Mouse (Mus musculus) liver, embryonic 16.5 days (tissue): ENCODE data around the gene Lrguk. TPM values are rescaled to one million over a fixed set of nuclear protein-coding genes. Genes with fewer than 3 reads are reported as not detected.

Experiments used
- ATAC-seq: fragments of 200-750 bp; cut with Nextera tagmentation; 2 replicates; pipeline ENCODE4 v1.8.0; 2017; ENCODE audit warnings: low read depth, mild to moderate bottlenecking, moderate number of reproducible peaks, moderate library complexity
- H3K27ac ChIP-seq: fragments of 300-500 bp; sonication (generic); 2 replicates; pipeline ENCODE4 v1.5.1; 2014; ENCODE audit warnings: mild to moderate bottlenecking, low read length
- H3K27me3 ChIP-seq: fragments of 300-500 bp; sonication (generic); 2 replicates; pipeline ENCODE4 v1.6.1; 2014; ENCODE audit warnings: low read depth, low read length, mixed read lengths; ENCODE audit not compliant: control insufficient read depth, insufficient read depth
- H3K36me3 ChIP-seq: fragments of 300-500 bp; sonication (generic); 2 replicates; pipeline ENCODE4 v1.6.1; 2014; ENCODE audit warnings: mild to moderate bottlenecking; ENCODE audit not compliant: control insufficient read depth, insufficient read depth
- H3K4me1 ChIP-seq: fragments of 300-500 bp; sonication (generic); 2 replicates; pipeline ENCODE4 v1.6.1; 2014; ENCODE audit warnings: low read depth, low read length, mixed read lengths; ENCODE audit not compliant: control insufficient read depth
- H3K4me2 ChIP-seq: fragments of 300-500 bp; sonication (generic); 2 replicates; pipeline ENCODE4 v1.6.1; 2014; ENCODE audit warnings: low read depth, low read length, mixed read lengths
- H3K4me3 ChIP-seq: fragments of 300-500 bp; sonication (generic); 2 replicates; pipeline ENCODE4 v1.5.1; 2014; ENCODE audit warnings: low read depth, mild to moderate bottlenecking, low read length
- H3K9ac ChIP-seq: fragments of 300-500 bp; sonication (generic); 2 replicates; pipeline ENCODE4 v1.6.1; 2014; ENCODE audit warnings: low read depth, low read length
- H3K9me3 ChIP-seq: fragments of 300-500 bp; sonication (generic); replicated peaks from 2 replicates; pipeline ENCODE4 v1.6.1; 2016; ENCODE audit warnings: low read length; ENCODE audit not compliant: control insufficient read depth
- WGBS: fragments of 180-500 bp; shearing (Covaris S2); extraction: QIAGEN DNeasy Blood & Tissue Kit; methylation state at CpG from one replicate; pipeline ENCODE4 v1.1.7; 2014; ENCODE audit not compliant: insufficient replicate concordance; 5-methylcytosine and 5-hydroxymethylcytosine counted together
- polyA plus RNA-seq: library from polyadenylated mRNA; unstranded; fragments of >200 nt; fragmentation: Nextera tagmentation; extraction: Ambion mirVana; gene quantifications from 2 replicates; pipeline ENCODE4 v1.2.1, GENCODE M21; 2015

The Lrguk gene
- polyA plus RNA-seq, 1 experiment from 2014 or later, result 0.09 TPM

DNA sequence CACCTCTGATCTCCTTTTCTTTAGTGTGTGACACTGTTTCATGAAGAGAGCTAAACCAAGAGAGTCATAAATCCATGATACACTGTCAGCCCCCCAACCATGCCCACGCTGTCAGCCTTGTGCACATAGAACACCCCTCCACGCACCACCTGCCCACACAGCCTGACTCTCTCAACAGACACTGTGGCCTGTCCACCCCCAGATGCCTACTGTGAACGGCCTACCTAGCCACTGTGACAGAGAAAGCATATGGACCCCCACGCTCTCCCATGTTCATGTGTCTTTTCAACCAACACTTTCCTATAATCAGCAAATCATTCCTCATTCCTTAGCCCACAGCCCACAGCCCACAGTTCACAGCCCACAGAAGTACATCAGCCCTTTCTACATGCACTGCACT is 58.5 kb downstream of the Lrguk start:
- no peak for ATAC-seq
- H3K9ac ChIP-seq, result no peak overlapping the region
- no peaks in the 10 kb centered on the region for H3K36me3 ChIP-seq
- no peaks in the 10 kb centered on the region for H3K9me3 ChIP-seq
- no peaks in the 10 kb centered on the region for H3K27me3 ChIP-seq
- H3K4me3 ChIP-seq, result no peak overlapping the region
- no peak overlapping the region for H3K4me2 ChIP-seq
- 61% methylated on average over 4 of the region's 4 CpGs for WGBS
- no peak overlapping the region for H3K27ac ChIP-seq
- H3K4me1 ChIP-seq, result no peaks in the 10 kb centered on the region

DNA sequence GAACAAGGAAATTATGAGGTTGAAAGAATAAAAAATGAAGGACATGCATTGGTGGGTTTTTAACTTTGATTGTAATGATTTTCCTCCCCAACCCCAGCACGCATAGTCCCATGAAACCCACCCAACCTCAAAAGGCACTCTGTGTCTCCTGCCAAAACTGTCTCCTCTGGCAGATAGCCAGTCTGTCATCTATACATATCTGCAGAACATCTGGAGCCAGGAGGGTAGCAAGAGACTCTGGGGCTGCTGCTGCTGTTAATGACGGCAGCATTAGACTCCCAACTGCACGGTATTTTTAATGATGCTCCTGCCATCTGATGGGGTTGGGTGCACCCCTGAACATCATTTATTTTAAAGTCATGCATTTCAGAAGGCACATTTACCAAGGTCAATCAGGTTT is 59.7 kb downstream of the Lrguk start:
- no peaks in the 10 kb centered on the region for H3K27me3 ChIP-seq
- no peaks in the 10 kb centered on the region for H3K9me3 ChIP-seq
- no peak for ATAC-seq
- H3K27ac ChIP-seq, result no peak overlapping the region
- H3K4me1 ChIP-seq, result no peaks in the 10 kb centered on the region
- no peaks in the 10 kb centered on the region for H3K36me3 ChIP-seq
- no peak overlapping the region for H3K4me2 ChIP-seq
- no peak overlapping the region for H3K9ac ChIP-seq
- H3K4me3 ChIP-seq, result no peak overlapping the region
- 63% methylated on average over 3 of the region's 3 CpGs for WGBS

DNA sequence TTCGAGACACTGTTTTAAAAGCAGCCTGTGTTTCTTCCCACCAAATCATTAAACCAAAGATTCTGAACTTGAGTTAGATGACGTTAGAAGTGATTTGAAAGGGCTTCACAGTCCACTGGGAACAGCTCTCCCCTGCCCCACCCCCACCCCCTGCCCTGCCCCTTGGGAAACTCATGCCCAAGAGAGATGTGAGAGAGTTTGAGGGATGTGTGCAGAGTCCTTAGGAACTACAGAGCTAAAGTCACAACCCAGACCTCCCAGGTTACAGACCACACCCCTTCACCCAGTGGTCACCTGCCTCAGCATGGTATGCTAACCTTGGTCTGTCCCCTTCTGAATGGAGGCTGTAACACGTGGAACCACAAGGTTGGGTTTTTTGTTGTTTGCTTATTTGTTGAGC is 62.3 kb downstream of the Lrguk start:
- ATAC-seq, result no peak

DNA sequence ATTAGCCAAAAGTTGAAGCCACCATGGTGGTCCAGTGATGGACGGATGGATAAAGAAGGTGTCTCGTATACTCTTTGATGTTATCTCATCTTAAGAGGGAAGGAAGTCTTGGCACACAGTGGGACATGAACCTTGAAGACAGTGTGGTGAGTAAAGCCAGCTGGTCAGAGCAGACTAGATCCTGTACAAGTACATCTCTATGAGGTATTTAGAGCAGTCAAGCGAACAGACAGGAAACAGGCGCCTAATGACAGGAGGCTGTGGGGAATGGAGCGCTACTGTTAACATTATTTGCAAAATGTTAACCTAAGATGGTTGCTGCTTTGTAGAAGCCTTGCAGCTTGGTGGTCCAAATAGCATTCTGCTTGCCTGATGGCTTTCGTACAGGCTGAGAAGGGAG is 67.0 kb downstream of the Lrguk start:
- H3K36me3 ChIP-seq, result no peaks in the 10 kb centered on the region
- WGBS, result 57% methylated on average over 6 of the region's 6 CpGs
- H3K4me3 ChIP-seq, result no peak overlapping the region
- no peak overlapping the region for H3K9ac ChIP-seq
- no peaks in the 10 kb centered on the region for H3K4me1 ChIP-seq
- no peak for ATAC-seq
- no peak overlapping the region for H3K27ac ChIP-seq
- no peaks in the 10 kb centered on the region for H3K9me3 ChIP-seq
- no peak overlapping the region for H3K4me2 ChIP-seq
- no peaks in the 10 kb centered on the region for H3K27me3 ChIP-seq

More for the DNA sequence above, 62.3 kb downstream of the Lrguk start:
- Histone ChIP-seq H3K4me3 (no peak overlapping the region), H3K4me1 (no peaks in the 10 kb centered on the region), H3K9me3 (no peaks in the 10 kb centered on the region), H3K27ac (no peak overlapping the region), H3K4me2 (no peak overlapping the region), H3K27me3 (no peaks in the 10 kb centered on the region), H3K9ac (no peak overlapping the region), H3K36me3 (no peaks in the 10 kb centered on the region)
- 48% methylated on average over 3 of the region's 3 CpGs for WGBS

DNA sequence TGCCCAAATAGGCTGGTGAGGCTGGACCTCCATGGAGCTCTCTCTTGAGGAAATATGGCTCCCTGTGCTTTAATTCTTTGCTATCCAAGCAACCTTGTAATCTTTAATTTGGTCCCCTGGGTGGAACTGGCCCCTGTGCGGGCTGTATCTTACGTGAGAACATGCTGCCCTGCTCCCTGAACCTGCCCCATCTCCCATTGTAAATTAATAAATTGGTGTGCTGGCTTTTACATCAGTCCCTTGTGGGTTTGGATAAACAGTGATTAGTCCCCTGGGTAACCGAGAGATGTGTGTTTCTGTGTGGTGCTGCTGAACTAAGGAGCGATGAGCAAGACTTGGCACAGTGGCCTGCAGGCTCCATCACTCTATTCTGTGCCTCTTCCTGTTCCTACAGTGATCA is 67.7 kb downstream of the Lrguk start:
- Histone ChIP-seq H3K9ac (no peak overlapping the region), H3K36me3 (no peaks in the 10 kb centered on the region), H3K27ac (no peak overlapping the region), H3K4me1 (no peaks in the 10 kb centered on the region), H3K4me2 (no peak overlapping the region), H3K27me3 (no peaks in the 10 kb centered on the region), H3K9me3 (no peaks in the 10 kb centered on the region), H3K4me3 (no peak overlapping the region)
- 84% methylated on average over 4 of the region's 4 CpGs for WGBS
- no peak for ATAC-seq

DNA sequence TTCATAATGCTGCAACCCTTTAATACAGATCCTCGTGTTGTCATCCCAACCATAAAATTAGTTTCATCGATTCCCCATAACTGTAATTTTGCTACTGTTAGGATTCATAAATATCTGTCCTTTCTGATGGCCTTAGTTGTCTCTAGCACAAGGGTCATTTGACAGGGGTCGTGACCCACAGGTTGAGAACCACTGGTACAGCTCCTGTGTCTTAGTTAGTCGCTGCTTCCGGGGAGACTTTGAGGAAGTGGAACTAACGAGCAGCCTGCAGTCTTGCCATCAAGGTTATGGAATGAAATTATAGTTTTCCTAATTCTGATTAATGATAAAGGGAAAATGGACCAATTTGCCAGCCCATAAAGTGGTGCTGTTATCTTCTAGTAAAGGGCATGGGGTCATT is 70.5 kb downstream of the Lrguk start:
- WGBS, result 66% methylated on average over 6 of the region's 6 CpGs
- Histone ChIP-seq H3K9ac (no peak overlapping the region), H3K4me3 (no peak overlapping the region), H3K36me3 (no peaks in the 10 kb centered on the region), H3K4me1 (no peaks in the 10 kb centered on the region), H3K27ac (no peak overlapping the region), H3K27me3 (no peaks in the 10 kb centered on the region), H3K9me3 (no peaks in the 10 kb centered on the region), H3K4me2 (no peak overlapping the region)
- no peak for ATAC-seq

DNA sequence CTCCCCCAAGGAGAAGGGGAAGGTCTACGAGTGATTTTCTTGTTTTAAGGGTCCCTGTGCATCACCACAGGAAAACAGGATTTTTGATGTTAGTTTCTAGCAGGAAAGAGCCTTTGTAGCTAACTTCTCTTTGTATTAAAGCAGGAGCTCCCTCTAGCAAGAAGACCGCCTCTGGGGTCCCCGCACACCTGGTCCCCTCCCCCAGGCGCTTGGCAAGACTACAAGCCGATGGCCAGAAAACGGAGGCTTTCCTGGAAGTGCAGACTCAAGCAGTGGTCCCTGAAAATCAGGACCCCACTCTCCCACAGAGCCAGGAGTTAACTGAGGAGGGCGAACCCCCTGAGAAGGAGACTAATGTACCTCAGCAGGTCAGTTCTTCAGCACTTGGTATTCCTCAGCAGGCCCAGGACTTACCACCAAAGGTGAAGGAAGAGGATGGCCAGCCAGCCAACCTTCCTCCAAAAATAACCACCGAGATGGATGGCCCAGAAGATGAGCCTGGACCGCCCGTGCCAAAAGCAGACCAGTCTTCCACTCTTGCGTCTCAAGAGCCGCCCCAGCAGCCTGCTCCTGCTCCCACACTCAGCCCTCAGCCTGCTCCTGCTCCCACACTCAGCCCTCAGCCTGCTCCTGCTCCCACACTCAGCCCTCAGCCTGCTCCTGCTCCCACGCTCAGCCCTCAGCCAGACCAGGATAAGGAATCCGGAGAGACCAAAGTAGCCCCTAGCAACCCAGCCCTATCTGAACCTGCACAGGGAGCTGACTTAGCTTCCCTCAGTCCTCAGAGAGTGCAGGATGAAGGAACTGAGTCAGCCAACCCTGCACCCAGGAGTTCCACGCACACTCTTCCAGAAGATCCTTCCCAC is 72.5 kb downstream of the Lrguk start:
- Histone ChIP-seq H3K27me3 (no peaks in the 10 kb centered on the region), H3K9ac (no peak overlapping the region), H3K4me3 (no peak overlapping the region), H3K4me2 (no peak overlapping the region), H3K36me3 (no peaks in the 10 kb centered on the region), H3K9me3 (no peaks in the 10 kb centered on the region), H3K4me1 (no peaks in the 10 kb centered on the region), H3K27ac (no peak overlapping the region)
- 69% methylated on average over 15 of the region's 15 CpGs for WGBS
- ATAC-seq, result no peak

DNA sequence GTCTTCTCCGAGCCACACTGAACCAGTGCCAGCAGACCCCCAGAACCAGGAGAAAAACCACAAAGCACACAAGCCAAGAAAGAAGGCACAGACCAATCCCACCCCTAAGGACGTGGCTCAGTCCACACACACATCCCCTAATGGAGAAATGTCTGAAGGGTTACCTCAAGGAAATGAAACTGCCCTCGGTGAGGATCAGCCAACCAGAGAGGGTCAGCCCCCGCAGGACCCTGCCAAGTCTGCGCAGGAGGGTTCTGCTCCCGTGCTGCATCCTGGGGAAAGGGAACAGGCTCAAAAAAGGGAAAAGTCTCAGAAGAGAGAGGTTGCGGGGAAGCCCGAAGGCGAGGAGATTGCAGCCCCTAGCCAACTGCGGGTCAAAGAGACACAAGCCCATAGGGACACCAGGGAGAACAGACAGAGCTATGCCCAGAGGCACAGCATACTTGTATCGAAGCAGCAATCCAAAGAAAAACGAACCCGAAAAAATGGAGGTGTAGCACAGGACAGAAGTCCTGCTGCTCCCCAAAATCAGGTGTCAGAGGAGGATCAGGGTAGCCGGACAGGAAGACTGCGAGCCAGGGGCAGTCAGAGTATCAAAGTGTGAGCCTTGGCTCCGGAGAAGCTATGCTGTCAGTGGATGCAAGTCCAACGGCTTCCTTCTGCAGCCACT is 74.1 kb downstream of the Lrguk start:
- Histone ChIP-seq H3K27me3 (no peaks in the 10 kb centered on the region), H3K4me3 (no peak overlapping the region), H3K27ac (no peak overlapping the region), H3K9ac (no peak overlapping the region), H3K9me3 (no peaks in the 10 kb centered on the region), H3K4me2 (no peak overlapping the region), H3K4me1 (no peaks in the 10 kb centered on the region), H3K36me3 (no peaks in the 10 kb centered on the region)
- 72% methylated on average over 17 of the region's 17 CpGs for WGBS
- ATAC-seq, result no peak

DNA sequence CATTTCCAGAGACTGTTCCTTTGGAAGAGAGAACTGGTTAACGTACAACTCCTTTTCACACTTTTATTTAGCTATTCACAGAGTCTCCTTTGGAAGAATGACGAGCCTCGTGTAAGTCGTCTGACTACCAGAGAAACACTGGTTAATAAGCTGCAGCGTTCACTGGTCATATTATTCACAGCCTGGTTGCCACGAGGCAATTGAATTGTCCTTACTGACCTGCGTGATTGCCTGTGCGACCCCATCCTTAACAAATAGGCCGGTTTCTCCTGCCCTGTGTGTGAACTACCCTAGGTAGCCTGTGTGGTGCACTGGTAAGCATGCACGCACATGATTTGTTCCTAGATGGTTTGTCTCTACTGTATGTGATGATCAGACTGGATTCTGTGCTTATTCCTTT is 81.3 kb downstream of the Lrguk start:
- Histone ChIP-seq H3K4me2 (no peak overlapping the region), H3K9ac (no peak overlapping the region), H3K27ac (no peak overlapping the region), H3K36me3 (no peaks in the 10 kb centered on the region), H3K27me3 (no peaks in the 10 kb centered on the region), H3K4me1 (no peaks in the 10 kb centered on the region), H3K4me3 (no peak overlapping the region), H3K9me3 (no peaks in the 10 kb centered on the region)
- no peak for ATAC-seq
- 69% methylated on average over 10 of the region's 10 CpGs for WGBS
